Mouse (Mus musculus) Patski (cell line): Measurements from ENCODE around the gene Dnajc14. TPM values are rescaled to one million over a fixed set of nuclear protein-coding genes. Genes with fewer than 3 reads are reported as not detected.

Experiments
- ATAC-seq: fragments of 100-300 bp; one replicate; pipeline ENCODE4 v1.8.0; 2021
- CTCF ChIA-PET: fragments of 350-600 bp; sonication (Branson Sonifier 250); formaldehyde crosslinking; loops from one replicate; lab custom pipeline; 2022; ENCODE audit warnings: inconsistent platforms; lab: Charles Lee
- POLR2A ChIA-PET: fragments of 350-600 bp; sonication (Branson Sonifier 250); formaldehyde crosslinking; loops from one replicate; lab custom pipeline; 2022; ENCODE audit warnings: antibody characterized with exemption, inconsistent platforms; lab: Charles Lee
- DNase-seq: peaks from one replicate; pipeline ENCODE4 v3.0.0-alpha.2; 2011; ENCODE audit warnings: low read depth, low spot score
- H3K27me3 ChIP-seq: fragments of 371-371 bp; one replicate; pipeline ENCODE4 v1.5.1; 2021
- CTCF ChIP-seq: fragments of 100-300 bp; IDR thresholded peaks from one replicate; pipeline ENCODE4 v1.5.1; 2021
- in situ Hi-C: fragments of 300-500 bp; cut with MboI; formaldehyde crosslinking; loops from 3 replicates; pipeline ENCODE4 v1.11.1; 2018; ENCODE audit warnings: low pct_unique_long_range_greater_than_20kb, mixed read lengths
- polyA plus RNA-seq: library from polyadenylated mRNA; unstranded; gene quantifications from one replicate; pipeline ENCODE4 v1.2.3, GENCODE M21; 2021

Gene Dnajc14
- polyA plus RNA-seq, 1 experiment from 2014 or later, result 81.8 TPM

- ATAC-seq (no peak), DNase-seq (no peak)
- ChIA-PET CTCF (interaction anchor here (1.0 to 1.8 kb wide), 4 partner anchors 8 to 86 kb away, joined by 3 to 7 read pairs (median 4); partner anchors contain the start of gene Bloc1s1), POLR2A (no interaction called here)
- in situ Hi-C loops, result loop anchor here (5.0 kb wide), 1 partner anchor 132 kb away; no protein-coding TSS in a partner anchor
- peak; percentile 58 for TF ChIP-seq CTCF
- no peaks in the 10 kb centered on the region for H3K27me3 ChIP-seq
These were observed 41.7 kb downstream of the Dnajc14 start for GRCm38 (mm10) chr10:128845516-128845915.

GRCm38 (mm10) chr10:128846664-128847063 lies 42.8 kb downstream of the Dnajc14 start:
- ATAC-seq (no peak), DNase-seq (no peak)
- no peak for TF ChIP-seq CTCF
- ChIA-PET POLR2A (no interaction called here), CTCF (interaction anchor here (1.3 to 3.3 kb wide), 4 partner anchors 11 to 62 kb away, joined by 3 to 14 read pairs (median 4); no protein-coding TSS in a partner anchor)
- in situ Hi-C loops, result loop anchor here (5.0 kb wide), 1 partner anchor 131 kb away; no protein-coding TSS in a partner anchor
- H3K27me3 ChIP-seq, result no peaks in the 10 kb centered on the region

DNA sequence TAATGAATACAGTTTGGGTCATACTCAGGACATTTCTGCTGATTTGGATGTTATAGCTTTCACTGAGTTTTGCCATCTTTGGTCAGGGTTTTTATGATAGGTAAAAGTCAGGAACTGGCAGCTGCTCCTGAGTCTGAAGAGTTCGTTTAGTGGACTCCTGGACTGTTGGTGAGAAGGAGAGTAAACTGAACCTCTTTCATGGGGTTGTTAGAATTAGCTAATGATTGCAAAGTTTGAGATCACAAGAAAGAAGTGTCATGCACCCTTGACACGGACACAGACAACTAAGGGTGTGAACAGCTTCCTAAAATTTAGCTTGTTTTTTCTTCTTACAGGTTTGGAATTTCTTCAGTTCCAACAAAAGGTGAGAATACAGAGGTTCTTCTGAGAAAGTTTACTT lies 44.6 kb downstream of the Dnajc14 start:
- no peak for DNase-seq
- ChIA-PET CTCF (interaction anchor here (1.0 to 3.3 kb wide), 5 partner anchors 10 to 41 kb away, joined by 3 to 14 read pairs (median 8); no protein-coding TSS in a partner anchor), POLR2A (no interaction called here)
- in situ Hi-C loops, result loop anchor here (5.0 kb wide), 1 partner anchor 129 kb away; no protein-coding TSS in a partner anchor
- TF ChIP-seq CTCF, result no peak
- no peaks in the 10 kb centered on the region for H3K27me3 ChIP-seq
- no peak for ATAC-seq

- ATAC-seq, result no peak
- CTCF ChIA-PET, result interaction anchor here (0.7 to 2.6 kb wide), 4 partner anchors 13 to 96 kb away, joined by 3 to 10 read pairs (median 3); no protein-coding TSS in a partner anchor
These were observed 46.5 kb downstream of the Dnajc14 start for GRCm38 (mm10) chr10:128850339-128850738.

GRCm38 (mm10) chr10:128861176-128861575 lies 57.3 kb downstream of the Dnajc14 start:
- ChIA-PET POLR2A (no interaction called here), CTCF (interaction anchor here (1.2 to 2.8 kb wide), 3 partner anchors 10 to 335 kb away, joined by 3 to 8 read pairs (median 4); partner anchors contain the start of gene Esyt1)
- no peak for TF ChIP-seq CTCF
- DNase-seq (no peak), ATAC-seq (no peak)
- in situ Hi-C loops, result no loop called here
- no peaks in the 10 kb centered on the region for H3K27me3 ChIP-seq

More at GRCm38 (mm10) chr10:128850339-128850738, 46.5 kb downstream of the Dnajc14 start:
- no peak for TF ChIP-seq CTCF
- POLR2A ChIA-PET, result no interaction called here
- DNase-seq, result no peak
- no peaks in the 10 kb centered on the region for H3K27me3 ChIP-seq
- in situ Hi-C loops, result no loop called here

DNA sequence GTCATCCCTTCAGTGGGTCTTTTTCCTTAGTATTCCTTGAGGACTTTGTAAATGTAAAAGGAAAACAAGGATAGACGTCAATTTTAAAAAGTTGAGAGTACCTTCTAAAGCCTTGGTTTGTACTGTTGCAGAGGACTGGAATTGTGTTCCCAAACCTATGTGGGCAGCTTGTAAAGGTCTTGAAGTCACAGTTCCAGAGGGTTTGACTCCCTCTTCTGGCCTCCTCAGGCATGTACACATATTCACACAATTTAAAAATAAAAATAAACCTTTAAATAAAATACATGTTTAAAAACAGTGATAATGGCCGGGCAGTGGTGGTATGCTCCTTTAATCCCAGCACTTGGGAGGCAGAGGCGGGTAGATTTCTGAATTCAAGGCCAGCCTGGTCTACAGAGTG lies 62.2 kb downstream of the Dnajc14 start:
- in situ Hi-C loops, result no loop called here
- ChIA-PET POLR2A (no interaction called here), CTCF (interaction anchor here (1.0 to 1.6 kb wide), 4 partner anchors 10 to 29 kb away, joined by 3 to 5 read pairs (median 4); no protein-coding TSS in a partner anchor)
- no peak for DNase-seq
- peak; percentile 58 for TF ChIP-seq CTCF
- no peak for ATAC-seq
- no peaks in the 10 kb centered on the region for H3K27me3 ChIP-seq

DNA sequence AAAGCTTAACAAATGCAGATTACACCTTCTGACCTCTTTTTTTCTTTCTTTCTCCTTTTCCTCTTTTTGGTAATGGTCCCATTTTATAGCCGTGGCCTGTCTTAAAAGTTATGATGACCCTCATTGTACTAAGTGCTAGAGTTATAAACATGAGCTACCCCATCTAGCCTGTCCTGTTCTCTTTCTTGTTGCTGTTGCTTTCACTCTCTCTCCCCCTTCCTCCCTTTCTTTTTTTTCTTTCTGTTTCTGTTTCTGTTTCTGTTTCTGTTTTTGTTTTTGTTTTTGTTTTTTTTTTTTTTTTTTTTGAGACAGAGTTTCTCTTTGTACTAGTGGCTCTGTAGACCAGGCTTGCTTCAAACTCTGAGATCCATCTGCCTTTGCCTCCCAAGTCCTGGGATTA lies 62.7 kb downstream of the Dnajc14 start:
- DNase-seq (no peak), ATAC-seq (no peak)
- POLR2A ChIA-PET, result interaction anchor here (0.5 kb wide), 1 partner anchor 111 kb away, joined by 4 read pairs; no protein-coding TSS in a partner anchor
- no peak for TF ChIP-seq CTCF
- no peaks in the 10 kb centered on the region for H3K27me3 ChIP-seq
- in situ Hi-C loops, result no loop called here
- CTCF ChIA-PET, result interaction anchor here (1.3 to 1.6 kb wide), 3 partner anchors 9 to 28 kb away, joined by 3 to 5 read pairs (median 4); no protein-coding TSS in a partner anchor

Other genes starting within 250 kb of the Dnajc14 start
- 117 TPM for gene Pa2g4, start 238.1 kb upstream of the Dnajc14 start, polyA plus RNA-seq
- 1.2 TPM for gene Erbb3, start 214.4 kb upstream of the Dnajc14 start, polyA plus RNA-seq
- gene Rps26, start 177.3 kb upstream of the Dnajc14 start, polyA plus RNA-seq, result 259 TPM
- 0.10 TPM for gene Ikzf4, start 158.1 kb upstream of the Dnajc14 start, polyA plus RNA-seq
- 15.2 TPM for gene Suox, start 130.0 kb upstream of the Dnajc14 start, polyA plus RNA-seq
- 93.3 TPM for gene Rab5b, start 107.8 kb upstream of the Dnajc14 start, polyA plus RNA-seq
- 1.1 TPM for gene Pmel, start 99.9 kb upstream of the Dnajc14 start, polyA plus RNA-seq
- gene Cdk2, start 99.0 kb upstream of the Dnajc14 start, polyA plus RNA-seq, result 30.2 TPM
- gene Dgka, start 59.2 kb upstream of the Dnajc14 start, polyA plus RNA-seq, result 9.9 TPM
- gene Pym1, start 56.2 kb upstream of the Dnajc14 start, polyA plus RNA-seq, result 37.8 TPM
- gene Mmp19, start 13.2 kb upstream of the Dnajc14 start, polyA plus RNA-seq, result 18.6 TPM
- gene Tmem198b, start 308 bp downstream of the Dnajc14 start, polyA plus RNA-seq, result 26.7 TPM
- 105 TPM for gene Sarnp, start 13.3 kb downstream of the Dnajc14 start, polyA plus RNA-seq
- 56.5 TPM for gene Ormdl2, start 17.6 kb downstream of the Dnajc14 start, polyA plus RNA-seq
- gene Gdf11, start 87.7 kb downstream of the Dnajc14 start, polyA plus RNA-seq, result 62.3 TPM
- 2,035 TPM for gene Cd63, start 96.9 kb downstream of the Dnajc14 start, polyA plus RNA-seq
- gene Rdh5, start 118.8 kb downstream of the Dnajc14 start, polyA plus RNA-seq, result 10.8 TPM
- gene Bloc1s1, start 120.0 kb downstream of the Dnajc14 start, polyA plus RNA-seq, result 203 TPM
- 20.3 TPM for gene Itga7, start 129.8 kb downstream of the Dnajc14 start, polyA plus RNA-seq
- gene Mettl7b, start 156.9 kb downstream of the Dnajc14 start, polyA plus RNA-seq, result 6.1 TPM
- gene Olfr9, start 185.4 kb downstream of the Dnajc14 start, polyA plus RNA-seq, result not detected
- not detected for gene Olfr763, start 206.7 kb downstream of the Dnajc14 start, polyA plus RNA-seq
- not detected for gene Olfr764-ps1, start 235.8 kb downstream of the Dnajc14 start, polyA plus RNA-seq
- gene Olfr765, start 245.9 kb downstream of the Dnajc14 start, polyA plus RNA-seq, result not detected